Mouse (Mus musculus): Measurements from ENCODE around the gene Ift74. TPM values are rescaled to one million over a fixed set of nuclear protein-coding genes. Genes with fewer than 3 reads are reported as not detected.
"Not testable (repeated sequence)": the region's sequence is repeated elsewhere in the genome, so short reads cannot be mapped to it uniquely, and the experiment has no call there.

Gene Ift74
- total RNA-seq, 1 experiment from 2014 or later = 35.8 TPM

DNA sequence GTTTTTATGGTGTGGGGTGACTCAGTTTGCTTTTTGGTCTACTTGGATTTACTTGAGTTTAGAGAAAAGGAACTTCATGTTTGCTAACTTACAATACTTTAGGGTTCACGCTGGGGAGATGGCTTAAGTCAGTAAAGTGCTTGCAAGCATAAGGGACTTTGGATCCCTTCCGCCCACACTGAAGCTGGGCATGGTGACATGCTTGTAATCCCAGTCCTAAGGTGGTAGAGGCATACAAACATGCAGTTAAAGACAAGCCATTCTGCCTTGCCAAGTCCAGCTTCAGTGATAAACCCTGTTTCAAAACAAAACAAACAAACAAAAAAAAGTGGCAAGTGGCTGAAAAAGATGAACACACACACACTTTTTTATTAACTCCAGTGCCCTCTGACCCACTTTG lies 66.9 kb downstream of the Ift74 start:
- no peak for ATAC-seq (replicated peaks in 1 of 2; ENCODE audit: insufficient read depth in 1 of 2, low FRiP score in 2 of 2, low TSS enrichment in 1 of 2, low read depth in 1 of 2, poor library complexity in 2 of 2, severe bottlenecking in 2 of 2)

DNA sequence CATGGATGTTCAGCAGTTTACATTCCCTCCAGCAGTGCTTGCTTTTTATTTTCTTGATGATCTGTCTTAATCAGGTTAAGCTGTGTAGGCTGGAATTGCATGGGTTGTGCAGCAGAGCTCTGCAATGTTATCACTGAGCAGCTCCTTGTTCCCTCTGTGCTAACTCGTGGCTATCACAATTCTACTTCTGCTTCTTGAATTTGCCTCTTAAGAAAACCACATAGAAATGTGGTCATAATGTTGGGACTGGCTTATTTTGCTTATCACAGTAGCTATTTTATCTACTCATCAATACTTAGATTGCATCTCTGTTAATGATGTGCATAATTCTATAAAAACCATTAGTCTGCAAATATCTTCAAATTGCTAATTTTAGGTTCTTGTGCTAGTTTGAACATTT lies 67.7 kb downstream of the Ift74 start:
- peak; percentile 62 to 67; a peak in 2 of 4 replicates for ATAC-seq (replicated peaks in 1 of 2; ENCODE audit: insufficient read depth in 1 of 2, low FRiP score in 2 of 2, low TSS enrichment in 1 of 2, low read depth in 1 of 2, poor library complexity in 2 of 2, severe bottlenecking in 2 of 2)

DNA sequence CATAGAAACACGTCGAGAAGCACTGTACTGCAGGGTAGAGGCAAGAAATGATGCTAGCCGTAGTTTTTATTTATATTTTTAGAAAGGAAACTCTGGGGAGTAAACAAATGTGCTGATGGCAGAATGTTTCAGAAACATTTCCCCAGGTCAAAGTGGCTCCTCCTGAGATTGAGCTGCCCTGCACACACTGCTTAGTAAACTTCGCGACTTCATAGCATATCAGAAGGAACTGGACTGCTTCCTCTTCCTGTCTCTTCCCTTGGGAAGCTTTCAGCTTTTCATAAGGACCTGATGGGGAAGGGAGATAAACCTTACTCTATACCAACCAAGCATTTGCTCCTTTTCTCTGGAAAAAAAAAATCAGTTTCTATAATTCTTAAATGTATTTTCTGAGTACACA lies 69.0 kb downstream of the Ift74 start:
- ATAC-seq (replicated peaks in 1 of 2; ENCODE audit: insufficient read depth in 1 of 2, low FRiP score in 2 of 2, low TSS enrichment in 1 of 2, low read depth in 1 of 2, poor library complexity in 2 of 2, severe bottlenecking in 2 of 2) = no peak

- not testable (repeated sequence) for ATAC-seq (replicated peaks in 1 of 2; ENCODE audit: insufficient read depth in 1 of 2, low FRiP score in 2 of 2, low TSS enrichment in 1 of 2, low read depth in 1 of 2, poor library complexity in 2 of 2, severe bottlenecking in 2 of 2)
Observed at GRCm38 (mm10) chr4:94689804-94690203, 75.5 kb downstream of the Ift74 start.

DNA sequence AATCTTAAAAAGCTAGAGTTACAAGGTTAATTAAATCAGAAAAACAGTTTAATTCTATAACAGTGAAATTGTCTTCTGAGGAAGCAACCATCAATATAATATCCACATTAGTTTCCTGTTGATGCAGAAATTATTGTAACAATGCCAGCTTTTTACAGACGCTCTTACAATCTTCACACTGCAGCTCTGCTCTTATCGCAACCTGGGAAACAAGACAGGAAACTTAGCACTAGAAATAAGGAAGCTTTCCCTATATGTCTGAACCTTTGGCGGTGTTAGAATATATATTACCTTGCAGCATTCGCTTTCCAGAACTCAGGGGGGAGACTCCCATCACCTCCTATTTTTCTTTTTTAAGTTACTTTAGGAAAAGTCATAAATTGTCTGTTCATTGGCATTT lies 76.8 kb downstream of the Ift74 start:
- peak; percentile 45 to 56 for ATAC-seq (replicated peaks in 1 of 2; ENCODE audit: insufficient read depth in 1 of 2, low FRiP score in 2 of 2, low TSS enrichment in 1 of 2, low read depth in 1 of 2, poor library complexity in 2 of 2, severe bottlenecking in 2 of 2)

DNA sequence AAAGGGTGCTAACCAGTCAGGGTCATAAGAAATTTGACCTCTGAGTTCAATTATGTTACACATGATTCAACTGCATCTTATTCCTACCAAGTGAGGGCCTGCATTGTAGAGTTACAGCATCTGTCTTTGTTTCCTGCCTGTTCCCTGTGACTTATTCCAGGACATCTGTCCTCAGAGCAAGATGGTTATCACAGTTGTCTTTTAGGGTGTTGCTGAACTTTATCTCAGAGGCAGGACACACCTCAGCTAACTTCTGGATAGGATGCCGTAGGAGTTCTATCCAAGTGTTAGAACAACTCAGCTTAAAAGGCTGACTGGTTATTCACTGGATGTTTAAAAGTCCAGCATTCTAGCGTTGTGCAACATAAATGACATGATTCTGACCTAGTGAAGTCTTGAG lies 77.9 kb downstream of the Ift74 start:
- ATAC-seq (replicated peaks in 1 of 2; ENCODE audit: insufficient read depth in 1 of 2, low FRiP score in 2 of 2, low TSS enrichment in 1 of 2, low read depth in 1 of 2, poor library complexity in 2 of 2, severe bottlenecking in 2 of 2) = no peak

GRCm38 (mm10) chr4:94696368-94696767 lies 82.1 kb downstream of the Ift74 start:
- no peak for ATAC-seq (replicated peaks in 1 of 2; ENCODE audit: insufficient read depth in 1 of 2, low FRiP score in 2 of 2, low TSS enrichment in 1 of 2, low read depth in 1 of 2, poor library complexity in 2 of 2, severe bottlenecking in 2 of 2)

DNA sequence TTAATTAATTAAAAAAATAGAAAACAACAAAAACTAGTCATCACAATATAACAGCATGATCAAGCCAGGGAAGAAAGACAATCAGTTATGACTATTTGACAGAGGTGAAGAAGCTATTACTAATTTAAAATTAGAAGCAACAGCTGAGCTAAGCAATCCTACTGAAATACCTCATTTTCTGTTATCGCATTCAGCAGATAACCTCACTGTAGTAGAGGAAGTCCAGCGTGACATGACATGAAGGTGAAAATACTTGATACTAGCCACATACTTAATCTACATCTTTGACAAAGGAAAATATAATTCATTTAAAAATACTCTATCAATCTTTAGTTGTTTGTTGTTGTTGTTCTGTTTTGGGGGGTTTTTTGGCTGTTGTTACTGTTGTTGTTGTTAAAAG lies 96.7 kb downstream of the Ift74 start:
- 0 out of 4 replicates have a peak, but pooled peaks of 1 of the 2 experiments have one; percentile 37 for ATAC-seq (replicated peaks in 1 of 2; ENCODE audit: insufficient read depth in 1 of 2, low FRiP score in 2 of 2, low TSS enrichment in 1 of 2, low read depth in 1 of 2, poor library complexity in 2 of 2, severe bottlenecking in 2 of 2)

- no peak for ATAC-seq (replicated peaks in 1 of 2; ENCODE audit: insufficient read depth in 1 of 2, low FRiP score in 2 of 2, low TSS enrichment in 1 of 2, low read depth in 1 of 2, poor library complexity in 2 of 2, severe bottlenecking in 2 of 2)
Observed at GRCm38 (mm10) chr4:94711426-94711825, 97.1 kb downstream of the Ift74 start.

- no peak for ATAC-seq (replicated peaks in 1 of 2; ENCODE audit: insufficient read depth in 1 of 2, low FRiP score in 2 of 2, low TSS enrichment in 1 of 2, low read depth in 1 of 2, poor library complexity in 2 of 2, severe bottlenecking in 2 of 2)
Observed at GRCm38 (mm10) chr4:94713741-94714140, 99.5 kb downstream of the Ift74 start.

DNA sequence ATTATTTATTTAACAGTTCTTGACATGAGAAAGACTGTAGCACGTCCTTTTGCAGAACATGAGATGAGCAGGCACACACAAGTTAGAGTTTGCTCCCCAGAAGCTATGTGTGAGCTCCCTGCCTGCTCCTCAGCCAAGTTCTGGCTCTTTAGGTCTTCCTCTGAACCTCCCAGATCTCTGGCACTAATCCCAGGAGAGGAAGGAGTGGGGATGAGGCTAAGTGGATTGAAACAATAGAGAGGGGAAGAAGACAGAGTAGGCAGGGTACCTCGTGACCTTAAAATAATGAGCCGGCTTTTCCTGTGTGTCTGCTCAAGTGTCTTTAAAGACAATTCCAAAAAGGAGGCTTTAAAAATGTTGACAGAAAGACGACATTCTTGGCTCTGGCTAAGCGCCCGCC lies 100.9 kb downstream of the Ift74 start:
- ATAC-seq (replicated peaks in 1 of 2; ENCODE audit: insufficient read depth in 1 of 2, low FRiP score in 2 of 2, low TSS enrichment in 1 of 2, low read depth in 1 of 2, poor library complexity in 2 of 2, severe bottlenecking in 2 of 2) = no peak

DNA sequence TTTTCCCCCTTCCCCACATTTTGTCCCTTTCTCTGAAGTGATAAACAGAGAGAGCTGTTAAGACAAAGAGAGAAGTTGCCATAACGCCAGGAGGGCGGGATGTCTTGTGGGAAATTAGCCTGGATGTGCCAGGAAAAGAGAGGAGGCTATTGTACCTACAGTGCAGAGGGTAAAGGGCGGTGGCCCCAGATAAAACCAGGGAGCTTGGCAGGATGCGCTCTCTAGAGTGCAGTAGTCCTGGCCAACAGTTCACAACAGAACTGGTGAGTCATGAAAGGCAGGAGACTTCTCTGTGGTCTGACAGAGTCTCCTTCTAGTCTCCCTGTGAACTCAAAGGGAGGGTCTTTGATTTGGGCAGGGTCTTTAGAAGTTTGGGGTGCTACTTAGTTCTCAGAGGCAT lies 111.5 kb downstream of the Ift74 start:
- no peak for ATAC-seq (replicated peaks in 1 of 2; ENCODE audit: insufficient read depth in 1 of 2, low FRiP score in 2 of 2, low TSS enrichment in 1 of 2, low read depth in 1 of 2, poor library complexity in 2 of 2, severe bottlenecking in 2 of 2)

- no peak for ATAC-seq (replicated peaks in 1 of 2; ENCODE audit: insufficient read depth in 1 of 2, low FRiP score in 2 of 2, low TSS enrichment in 1 of 2, low read depth in 1 of 2, poor library complexity in 2 of 2, severe bottlenecking in 2 of 2)
Observed at GRCm38 (mm10) chr4:94732721-94733120, 118.4 kb downstream of the Ift74 start.

- ATAC-seq (replicated peaks in 1 of 2; ENCODE audit: insufficient read depth in 1 of 2, low FRiP score in 2 of 2, low TSS enrichment in 1 of 2, low read depth in 1 of 2, poor library complexity in 2 of 2, severe bottlenecking in 2 of 2) = no peak
Observed at GRCm38 (mm10) chr4:94737326-94738295, 123.3 kb downstream of the Ift74 start.

DNA sequence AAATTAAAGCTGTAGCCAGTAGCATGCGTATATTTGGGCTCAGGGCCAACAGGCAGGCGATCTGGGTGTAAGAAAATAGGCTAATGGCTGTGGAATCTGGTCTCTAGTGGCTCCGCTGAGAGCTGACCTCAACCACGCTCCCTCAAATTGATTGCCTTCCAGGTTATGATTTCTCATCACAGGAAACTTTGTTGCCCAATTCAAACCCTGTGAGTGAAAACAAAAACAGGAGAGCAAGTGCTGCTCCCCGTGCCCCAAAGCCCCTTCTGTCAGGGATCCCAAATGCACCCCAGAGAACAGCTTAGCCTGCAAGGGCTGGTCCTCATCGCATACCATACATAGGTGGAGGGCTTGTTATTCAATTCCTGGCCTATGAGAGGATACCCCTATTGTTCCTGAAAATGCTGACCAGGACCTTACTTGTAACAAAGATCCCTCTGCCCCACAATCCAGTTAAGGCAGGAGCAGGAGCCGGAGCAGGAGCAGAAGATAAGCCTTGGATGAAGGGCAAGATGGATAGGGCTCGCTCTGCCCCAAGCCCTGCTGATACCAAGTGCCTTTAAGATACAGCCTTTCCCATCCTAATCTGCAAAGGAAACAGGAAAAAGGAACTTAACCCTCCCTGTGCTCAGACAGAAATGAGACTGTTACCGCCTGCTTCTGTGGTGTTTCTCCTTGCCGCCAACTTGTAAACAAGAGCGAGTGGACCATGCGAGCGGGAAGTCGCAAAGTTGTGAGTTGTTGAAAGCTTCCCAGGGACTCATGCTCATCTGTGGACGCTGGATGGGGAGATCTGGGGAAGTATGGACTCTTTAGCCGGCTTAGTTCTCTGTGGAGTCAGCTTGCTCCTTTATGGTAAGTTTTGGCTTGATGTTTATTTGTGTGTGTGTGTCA lies 124.8 kb downstream of the Ift74 start, which contains the start of gene Tek:
TSS of gene Tek (plus strand) at position 452 of the 894 bp plus-strand sequence.
- peak; percentile 49 to 79; a peak in 3 of 4 replicates for ATAC-seq (replicated peaks in 1 of 2; ENCODE audit: insufficient read depth in 1 of 2, low FRiP score in 2 of 2, low TSS enrichment in 1 of 2, low read depth in 1 of 2, poor library complexity in 2 of 2, severe bottlenecking in 2 of 2)

DNA sequence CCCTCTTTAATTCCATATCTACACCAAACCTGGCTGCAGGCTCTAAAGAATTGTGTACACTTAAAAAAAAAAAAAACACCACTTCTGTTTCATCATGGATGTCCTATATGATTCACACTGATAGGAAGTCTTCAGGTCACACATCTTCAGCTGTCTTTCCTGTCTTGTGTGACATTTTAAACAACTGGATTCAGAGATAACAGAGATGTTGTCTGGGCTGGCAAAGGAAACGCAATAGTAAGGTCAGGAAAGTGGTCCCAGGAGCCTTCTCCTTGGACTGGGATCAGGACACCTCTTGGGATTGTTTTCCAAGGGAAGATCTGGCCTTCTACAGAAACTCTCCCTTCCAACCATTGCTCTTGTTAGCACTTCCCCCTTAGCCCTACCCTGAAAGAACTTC lies 127.5 kb downstream of the Ift74 start:
- no peak for ATAC-seq (replicated peaks in 1 of 2; ENCODE audit: insufficient read depth in 1 of 2, low FRiP score in 2 of 2, low TSS enrichment in 1 of 2, low read depth in 1 of 2, poor library complexity in 2 of 2, severe bottlenecking in 2 of 2)
